Mouse (Mus musculus): ENCODE data around the gene Itgb7. TPM values are rescaled to one million over a fixed set of nuclear protein-coding genes. Genes with fewer than 3 reads are reported as not detected.
A peak's percentile ranks its signal among the peaks of the same experiment; 100 is the strongest.

Gene Itgb7
- polyA plus RNA-seq, 1 experiment from 2014 or later: 2.6 TPM

- 5% methylated on average over 3 of the region's 3 CpGs for WGBS
- no peak for TF ChIP-seq CTCF (IDR thresholded peaks at IDR 0.05; ENCODE audit: low read depth)
- H3K9ac ChIP-seq: no peak overlapping the region
- peak overlapping the region; percentile 99 for H3K27ac ChIP-seq (ENCODE audit: low read depth)
- DNase-seq (peak; percentile 73), ATAC-seq (ENCODE audit: insufficient read depth) (no peak)
- no peaks in the 10 kb centered on the region for H3K27me3 ChIP-seq (ENCODE audit: insufficient read depth, low read length)
- H3K4me2 ChIP-seq: peak overlapping the region; percentile 81
- peaks cover 29% of the 10 kb centered on the region; the same call in 1 of the 2 replicates for H3K36me3 ChIP-seq (ENCODE audit: insufficient read depth)
- peak overlapping the region; percentile 51; the same call in 1 of the 2 replicates for H3K4me3 ChIP-seq (ENCODE audit: low read depth, low read length)
- peaks cover 29% of the 10 kb centered on the region for H3K4me1 ChIP-seq (ENCODE audit: insufficient read depth)
- no peaks in the 10 kb centered on the region for H3K9me3 ChIP-seq (ENCODE audit: low read depth, low read length)
Observed at GRCm38 (mm10) chr15:102248812-102249191, 17.1 kb upstream of the Itgb7 start.

- Histone ChIP-seq H3K9me3 (ENCODE audit: low read depth, low read length) (no peaks in the 10 kb centered on the region), H3K9ac (peak overlapping the region; percentile 62), H3K36me3 (ENCODE audit: insufficient read depth) (peaks cover 26% of the 10 kb centered on the region; the same call in 1 of the 2 replicates), H3K27ac (ENCODE audit: low read depth) (peak overlapping the region; percentile 99), H3K27me3 (ENCODE audit: insufficient read depth, low read length) (no peaks in the 10 kb centered on the region), H3K4me3 (ENCODE audit: low read depth, low read length) (peak overlapping the region; percentile 51), H3K4me1 (ENCODE audit: insufficient read depth) (peaks cover 34% of the 10 kb centered on the region), H3K4me2 (peak overlapping the region; percentile 81)
- ATAC-seq (ENCODE audit: insufficient read depth) (no peak), DNase-seq (peak; percentile 62)
- WGBS: 12% methylated on average over 8 of the region's 8 CpGs
- TF ChIP-seq CTCF (IDR thresholded peaks at IDR 0.05; ENCODE audit: low read depth): no peak
Observed at GRCm38 (mm10) chr15:102248131-102248811, 16.5 kb upstream of the Itgb7 start.

- peaks cover 27% of the 10 kb centered on the region; the same call in 1 of the 2 replicates for H3K36me3 ChIP-seq (ENCODE audit: insufficient read depth)
- peak overlapping the region; percentile 62 for H3K9ac ChIP-seq
- H3K27me3 ChIP-seq (ENCODE audit: insufficient read depth, low read length): no peaks in the 10 kb centered on the region
- under 1% methylated on average over 64 of the region's 65 CpGs for WGBS
- peak overlapping the region; percentile 51 for H3K4me3 ChIP-seq (ENCODE audit: low read depth, low read length)
- H3K4me2 ChIP-seq: peak overlapping the region; percentile 81
- ATAC-seq (ENCODE audit: insufficient read depth): peak; percentile 50
- TF ChIP-seq CTCF (IDR thresholded peaks at IDR 0.05; ENCODE audit: low read depth): no peak
- peak; percentile 85 for DNase-seq
- no peaks in the 10 kb centered on the region for H3K9me3 ChIP-seq (ENCODE audit: low read depth, low read length)
- H3K4me1 ChIP-seq (ENCODE audit: insufficient read depth): peaks cover 41% of the 10 kb centered on the region
- peak overlapping the region; percentile 99 for H3K27ac ChIP-seq (ENCODE audit: low read depth)
Observed at GRCm38 (mm10) chr15:102247252-102248130, 15.7 kb upstream of the Itgb7 start.

DNA sequence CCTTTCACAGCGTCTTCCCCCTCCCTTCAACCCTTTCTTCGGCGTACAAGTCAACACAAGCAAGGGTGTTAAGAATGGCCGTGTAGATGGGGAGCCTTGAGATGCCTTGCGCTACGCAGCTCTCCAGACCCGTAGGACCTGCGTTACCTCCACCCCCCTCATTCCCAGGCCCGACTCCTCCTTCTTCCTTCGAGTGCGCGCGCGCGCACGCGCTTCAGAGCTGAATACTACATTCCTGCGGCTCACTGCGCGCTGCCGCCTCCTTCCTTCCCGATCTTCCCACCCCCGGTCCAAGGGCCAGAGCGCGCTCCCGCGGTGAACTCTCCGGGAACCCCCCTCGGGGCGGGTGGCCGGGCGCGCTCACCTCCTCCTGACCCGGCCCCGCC, 15.1 kb upstream of the Itgb7 start:
- no peaks in the 10 kb centered on the region for H3K9me3 ChIP-seq (ENCODE audit: low read depth, low read length)
- WGBS: 0% methylated on average over 29 of the region's 35 CpGs
- DNase-seq (peak; percentile 99), ATAC-seq (ENCODE audit: insufficient read depth) (peak; percentile 78)
- no peaks in the 10 kb centered on the region for H3K27me3 ChIP-seq (ENCODE audit: insufficient read depth, low read length)
- peak overlapping the region; percentile 81 for H3K4me2 ChIP-seq
- peaks cover 42% of the 10 kb centered on the region for H3K4me1 ChIP-seq (ENCODE audit: insufficient read depth)
- peak overlapping the region; percentile 99 for H3K27ac ChIP-seq (ENCODE audit: low read depth)
- peak overlapping the region; percentile 62 for H3K9ac ChIP-seq
- H3K36me3 ChIP-seq (ENCODE audit: insufficient read depth): peaks cover 27% of the 10 kb centered on the region; the same call in 1 of the 2 replicates
- TF ChIP-seq CTCF (IDR thresholded peaks at IDR 0.05; ENCODE audit: low read depth): no peak
- H3K4me3 ChIP-seq (ENCODE audit: low read depth, low read length): peak overlapping the region; percentile 51

- Histone ChIP-seq H3K9me3 (ENCODE audit: low read depth, low read length) (no peaks in the 10 kb centered on the region), H3K4me1 (ENCODE audit: insufficient read depth) (peaks cover 42% of the 10 kb centered on the region), H3K4me2 (peak overlapping the region; percentile 81), H3K36me3 (ENCODE audit: insufficient read depth) (peaks cover 29% of the 10 kb centered on the region; the same call in 1 of the 2 replicates), H3K27me3 (ENCODE audit: insufficient read depth, low read length) (no peaks in the 10 kb centered on the region), H3K27ac (ENCODE audit: low read depth) (peak overlapping the region; percentile 99), H3K9ac (peak overlapping the region; percentile 62), H3K4me3 (ENCODE audit: low read depth, low read length) (peak overlapping the region; percentile 51)
- DNase-seq (peak; percentile 87), ATAC-seq (ENCODE audit: insufficient read depth) (peak; percentile 80)
- no peak for TF ChIP-seq CTCF (IDR thresholded peaks at IDR 0.05; ENCODE audit: low read depth)
- 1% methylated on average over 42 of the region's 44 CpGs for WGBS
Observed at GRCm38 (mm10) chr15:102245891-102246741, 14.4 kb upstream of the Itgb7 start.

GRCm38 (mm10) chr15:102245461-102245881, 13.7 kb upstream of the Itgb7 start:
- TF ChIP-seq CTCF (IDR thresholded peaks at IDR 0.05; ENCODE audit: low read depth): no peak
- H3K27ac ChIP-seq (ENCODE audit: low read depth): peak overlapping the region; percentile 99
- H3K9me3 ChIP-seq (ENCODE audit: low read depth, low read length): no peaks in the 10 kb centered on the region
- no peak for ATAC-seq (ENCODE audit: insufficient read depth)
- no peaks in the 10 kb centered on the region for H3K27me3 ChIP-seq (ENCODE audit: insufficient read depth, low read length)
- peaks cover 30% of the 10 kb centered on the region; the same call in 1 of the 2 replicates for H3K36me3 ChIP-seq (ENCODE audit: insufficient read depth)
- WGBS: 5% methylated on average over 14 of the region's 14 CpGs
- peaks cover 36% of the 10 kb centered on the region for H3K4me1 ChIP-seq (ENCODE audit: insufficient read depth)
- DNase-seq: no peak
- peak overlapping the region; percentile 81 for H3K4me2 ChIP-seq
- H3K9ac ChIP-seq: peak overlapping the region; percentile 62
- H3K4me3 ChIP-seq (ENCODE audit: low read depth, low read length): peak overlapping the region; percentile 51
